Mouse (Mus musculus) CH12.LX (cell line): Measurements from ENCODE around the gene Plcz1. TPM values are rescaled to one million over a fixed set of nuclear protein-coding genes. Genes with fewer than 3 reads are reported as not detected.

Experiments used
- DNase-seq: peaks from one replicate; pipeline ENCODE4 v3.0.0-alpha.2; 2013; ENCODE audit errors: extremely low read depth
- H3K27ac ChIP-seq: 2 replicates; pipeline ENCODE4 v1.5.1; 2012; ENCODE audit warnings: low read depth, mild to moderate bottlenecking, control low read depth, moderate library complexity; ENCODE audit not compliant: insufficient read depth
- H3K27me3 ChIP-seq: replicated peaks from 2 replicates; pipeline ENCODE3; 2012; ENCODE audit warnings: inconsistent platforms
- H3K36me3 ChIP-seq, 2 experiments: replicated peaks in 1 of 2; 2 replicates each; pipeline versions ENCODE3 to v1.6.1; 2012; ENCODE audit warnings: inconsistent platforms in 1 of 2, low read length in 1 of 2, mild to moderate bottlenecking in 1 of 2, mixed read lengths in 1 of 2, moderate library complexity in 1 of 2; ENCODE audit not compliant: control insufficient read depth in 1 of 2, insufficient read depth in 1 of 2
- H3K4me1 ChIP-seq, 2 experiments: 2 replicates each; pipeline ENCODE4 v1.6.1; 2012; ENCODE audit warnings: inconsistent platforms in 1 of 2, moderate library complexity in 1 of 2; ENCODE audit not compliant: insufficient read depth in 2 of 2, control insufficient read depth in 1 of 2
- H3K4me2 ChIP-seq: 2 replicates; pipeline ENCODE4 v1.6.1; 2012; ENCODE audit warnings: low read depth, mild to moderate bottlenecking, control low read depth; ENCODE audit not compliant: poor library complexity, insufficient read depth, severe bottlenecking
- H3K4me3 ChIP-seq, 3 experiments: fragments of 150-350 bp in 1 of 3; sonication (generic) in 1 of 3; replicated peaks in 1 of 3; 2 replicates each; pipeline versions ENCODE3 to v1.5.1; 2011 to 2012; ENCODE audit warnings: low read depth in 2 of 3, low read length in 2 of 3, mild to moderate bottlenecking in 2 of 3, moderate library complexity in 2 of 3, control low read depth in 1 of 3, improper control_type of control experiment in 1 of 3, inconsistent platforms in 1 of 3, mixed read lengths in 1 of 3; ENCODE audit not compliant: poor library complexity in 1 of 3
- H3K79me2 ChIP-seq: replicated peaks from 2 replicates; pipeline ENCODE4 v1.6.1; 2012; ENCODE audit warnings: mild to moderate bottlenecking, moderate library complexity; ENCODE audit not compliant: control insufficient read depth, poor library complexity, insufficient read depth, severe bottlenecking; ENCODE audit errors: extremely low read depth
- H3K9ac ChIP-seq: 2 replicates; pipeline ENCODE4 v1.6.1; 2012; ENCODE audit warnings: low read depth, mild to moderate bottlenecking, control low read depth, moderate library complexity; ENCODE audit not compliant: insufficient read depth
- H3K9me3 ChIP-seq: replicated peaks from 2 replicates; pipeline ENCODE3; 2012; ENCODE audit warnings: low read length, inconsistent platforms, mixed read lengths
- BHLHE40 ChIP-seq: IDR thresholded peaks from 2 replicates; pipeline ENCODE4 v1.6.1; 2011; ENCODE audit warnings: mild to moderate bottlenecking, low read depth, low read length, improper control_type of control experiment
- E2F4 ChIP-seq: IDR thresholded peaks from 2 replicates; pipeline ENCODE4 v1.6.1; 2011; ENCODE audit warnings: low read depth, low read length, improper control_type of control experiment; ENCODE audit not compliant: insufficient replicate concordance
- ELF1 ChIP-seq: IDR thresholded peaks from 2 replicates; pipeline ENCODE4 v1.6.1; 2014; ENCODE audit warnings: low read depth, mild to moderate bottlenecking, inconsistent platforms, low read length, improper control_type of control experiment
- ETS1 ChIP-seq: conservative IDR thresholded peaks from 2 replicates; pipeline ENCODE4 v1.6.1; 2012; ENCODE audit warnings: low read depth, mild to moderate bottlenecking, inconsistent platforms, low read length, improper control_type of control experiment, moderate library complexity
- JUN ChIP-seq: IDR thresholded peaks from 2 replicates; pipeline ENCODE4 v1.6.1; 2011; ENCODE audit warnings: low read depth, mild to moderate bottlenecking, low read length, improper control_type of control experiment, moderate library complexity; ENCODE audit not compliant: insufficient read depth
- JUND ChIP-seq: conservative IDR thresholded peaks from 2 replicates; pipeline ENCODE4 v1.6.1; 2011; ENCODE audit warnings: low read depth, low read length, improper control_type of control experiment
- MEF2A ChIP-seq: IDR thresholded peaks from 2 replicates; pipeline ENCODE4 v1.6.1; 2014; ENCODE audit warnings: low read depth, mild to moderate bottlenecking, inconsistent platforms, low read length, improper control_type of control experiment, borderline replicate concordance
- NRF1 ChIP-seq: IDR thresholded peaks from 2 replicates; pipeline ENCODE4 v1.6.1; 2014; ENCODE audit warnings: low read depth, mild to moderate bottlenecking, inconsistent platforms, low read length, improper control_type of control experiment, moderate library complexity
- PAX5 ChIP-seq: IDR thresholded peaks from 2 replicates; pipeline ENCODE4 v1.6.1; 2012; ENCODE audit warnings: low read length, inconsistent platforms, mixed read lengths
- POLR2A ChIP-seq: IDR thresholded peaks from 2 replicates; pipeline ENCODE4 v1.6.1; 2011; ENCODE audit warnings: low read depth, mild to moderate bottlenecking, improper control_type of control experiment, low read length
- RAD21 ChIP-seq: IDR thresholded peaks from 2 replicates; pipeline ENCODE4 v1.6.1; 2011; ENCODE audit warnings: low read depth, mild to moderate bottlenecking, low read length, improper control_type of control experiment, moderate library complexity
- RCOR1 ChIP-seq: conservative IDR thresholded peaks from 2 replicates; pipeline ENCODE4 v1.6.1; 2012; ENCODE audit warnings: low read depth, mild to moderate bottlenecking, inconsistent platforms, low read length, improper control_type of control experiment
- SIN3A ChIP-seq: IDR thresholded peaks from 2 replicates; pipeline ENCODE4 v1.6.1; 2012; ENCODE audit warnings: low read length, improper control_type of control experiment, inconsistent platforms
- SMC3 ChIP-seq: IDR thresholded peaks from 2 replicates; pipeline ENCODE4 v1.6.1; 2011; ENCODE audit warnings: low read depth, low read length, improper control_type of control experiment
- TBP ChIP-seq: conservative IDR thresholded peaks from 2 replicates; pipeline ENCODE4 v1.6.1; 2011; ENCODE audit warnings: low read depth, low read length, improper control_type of control experiment
- TCF12 ChIP-seq: IDR thresholded peaks from 2 replicates; pipeline ENCODE4 v1.6.1; 2014; ENCODE audit warnings: low read depth, mild to moderate bottlenecking, inconsistent platforms, low read length, improper control_type of control experiment
- UBTF ChIP-seq: IDR thresholded peaks from 2 replicates; pipeline ENCODE4 v1.6.1; 2012; ENCODE audit warnings: low read depth, mild to moderate bottlenecking, inconsistent platforms, low read length, improper control_type of control experiment, moderate library complexity
- USF2 ChIP-seq: conservative IDR thresholded peaks from 2 replicates; pipeline ENCODE4 v1.6.1; 2011; ENCODE audit warnings: low read depth, low read length, improper control_type of control experiment
- ZC3H11A ChIP-seq: IDR thresholded peaks from 2 replicates; pipeline ENCODE4 v1.6.1; 2012; ENCODE audit warnings: low read depth, mild to moderate bottlenecking, inconsistent platforms, low read length, improper control_type of control experiment
- ZMIZ1 ChIP-seq: IDR thresholded peaks from 2 replicates; pipeline ENCODE4 v1.6.1; 2012; ENCODE audit warnings: low read depth, mild to moderate bottlenecking, inconsistent platforms, low read length, improper control_type of control experiment
- ZNF384 ChIP-seq: IDR thresholded peaks from 2 replicates; pipeline ENCODE4 v1.6.1; 2012; ENCODE audit warnings: low read depth, low read length, improper control_type of control experiment, inconsistent platforms
- dilution Hi-C: fragments of 300-500 bp; cut with MboI; formaldehyde crosslinking; loops from 2 replicates; pipeline ENCODE4 v1.14.3; 2020; ENCODE audit warnings: low sequenced_read_pairs; ENCODE audit not compliant: extremely low pct_unique_long_range_greater_than_20kb, extremely low pct_ligation_motif_present
- in situ Hi-C: fragments of 300-500 bp; cut with MboI; formaldehyde crosslinking; loops from 3 replicates; pipeline ENCODE4 v1.14.3; 2019; ENCODE audit warnings: low sequenced_read_pairs, low pct_ligation_motif_present, low pct_unique_long_range_greater_than_20kb, mixed read lengths
- polyA plus RNA-seq: library from polyadenylated mRNA; unstranded; fragments of >175 nt; gene quantifications from 2 replicates; pipeline ENCODE4 v1.2.1, GENCODE M21; 2012; ENCODE audit warnings: low read depth; ENCODE audit not compliant: insufficient read length
- total RNA-seq, 2 experiments: library from RNA; depleted of rRNA; stranded (reverse); fragments of 300-350 nt in 1 of 2; fragments of >200 nt in 1 of 2; gene quantifications; 2 replicates each; pipeline ENCODE4 v1.2.3; 2012 to 2014

Plcz1 gene
- total and polyA plus RNA-seq, 3 experiments = not detected

DNA sequence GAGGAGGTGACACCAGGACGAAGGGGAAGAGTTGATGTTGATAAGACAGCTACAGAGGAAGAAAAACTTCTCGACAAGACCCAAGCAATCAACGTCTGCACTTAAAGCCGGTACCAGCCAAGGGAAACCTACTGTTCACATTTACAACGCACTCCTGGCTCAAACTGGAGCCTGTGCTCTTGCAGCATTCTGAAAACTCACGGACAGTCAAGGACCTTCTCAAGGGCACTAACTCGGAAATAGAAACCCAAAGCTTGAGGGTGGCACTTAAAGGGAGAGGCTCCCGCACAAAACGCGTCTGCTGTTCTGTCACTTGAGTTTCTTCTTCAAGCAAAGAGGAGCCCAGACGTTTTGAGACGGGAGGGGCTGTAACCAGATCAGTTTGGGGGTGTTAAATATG, 87.7 kb downstream of the Plcz1 start:
- Histone ChIP-seq H3K79me2 (no peaks in the 10 kb centered on the region), H3K4me3 (no peak overlapping the region), H3K4me1 (no peaks in the 10 kb centered on the region), H3K4me2 (no peak overlapping the region), H3K27ac (no peak overlapping the region), H3K36me3 (no peaks in the 10 kb centered on the region), H3K27me3 (no peaks in the 10 kb centered on the region), H3K9ac (no peak overlapping the region), H3K9me3 (peaks cover 52% of the 10 kb centered on the region)
- no peak for TF ChIP-seq SMC3
- TF ChIP-seq ZNF384 = no peak
- no peak for TF ChIP-seq POLR2A
- TF ChIP-seq PAX5 = no peak
- TF ChIP-seq ELF1 = no peak
- TF ChIP-seq RCOR1 = no peak
- no peak for TF ChIP-seq RAD21
- no peak for TF ChIP-seq MEF2A
- TF ChIP-seq JUN = no peak
- TF ChIP-seq NRF1 = no peak
- TF ChIP-seq BHLHE40 = no peak
- TF ChIP-seq TCF12 = no peak
- TF ChIP-seq ZMIZ1 = no peak
- no peak for TF ChIP-seq JUND
- in situ Hi-C loops = no loop called here
- dilution Hi-C loops = no loop called here
- DNase-seq = no peak

DNA sequence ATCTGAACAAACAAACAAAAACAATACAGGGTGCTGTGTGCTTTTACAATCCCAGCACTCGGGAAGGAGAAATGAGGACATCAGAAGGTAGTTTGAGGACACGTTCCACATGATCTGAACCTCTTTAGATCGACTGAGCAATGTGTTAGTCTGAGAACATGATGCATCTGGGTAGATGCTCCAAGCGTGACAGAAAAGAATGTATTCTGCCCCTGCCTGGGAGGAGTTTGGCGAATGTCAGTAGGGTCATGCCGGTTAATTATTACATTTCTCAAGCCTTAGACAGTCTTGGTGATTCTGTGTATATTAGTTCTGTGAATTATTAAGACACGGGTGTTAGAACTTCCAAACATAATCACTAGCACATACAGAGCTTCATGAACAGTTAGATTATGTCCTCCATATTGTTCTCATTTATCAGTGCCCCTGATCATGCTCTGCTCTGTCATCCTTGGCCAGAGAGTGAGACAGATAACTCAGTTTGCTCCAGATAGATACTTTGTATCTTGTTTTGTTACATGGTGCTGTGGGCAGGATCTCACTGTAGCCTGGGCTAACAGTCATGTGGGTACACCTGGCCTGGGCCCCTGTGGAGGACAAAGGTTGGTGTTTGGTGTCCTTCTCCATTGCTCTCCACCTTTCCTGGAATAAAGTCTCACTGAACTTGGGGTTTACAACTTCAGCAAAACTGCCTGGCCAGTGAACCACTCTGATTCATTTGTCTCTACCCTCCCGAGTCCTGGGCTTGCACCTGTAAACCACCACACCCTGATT, 94.0 kb downstream of the Plcz1 start:
- Histone ChIP-seq H3K79me2 (no peaks in the 10 kb centered on the region), H3K4me2 (no peak overlapping the region), H3K27ac (no peak overlapping the region), H3K4me3 (no peak overlapping the region), H3K27me3 (no peaks in the 10 kb centered on the region), H3K9me3 (peaks cover 48% of the 10 kb centered on the region), H3K36me3 (no peaks in the 10 kb centered on the region), H3K9ac (no peak overlapping the region), H3K4me1 (no peaks in the 10 kb centered on the region)
- dilution Hi-C loops (no loop called here), in situ Hi-C loops (no loop called here)
- no peak for DNase-seq
- no peak for TF ChIP-seq RAD21
- TF ChIP-seq ETS1 = no peak
- TF ChIP-seq ELF1 = no peak
- no peak for TF ChIP-seq E2F4
- TF ChIP-seq TCF12 = no peak
- no peak for TF ChIP-seq RCOR1
- TF ChIP-seq TBP = no peak
- TF ChIP-seq SMC3 = no peak
- no peak for TF ChIP-seq ZC3H11A
- TF ChIP-seq SIN3A = no peak
- no peak for TF ChIP-seq UBTF
- TF ChIP-seq USF2 = no peak

Other genes with a start within 250 kb of the Plcz1 start
- gene Capza3, start 205 bp downstream of the Plcz1 start, total RNA-seq (2012; rRNA removed) = not detected in 2 replicates
- gene Capza3, start 205 bp downstream of the Plcz1 start, total RNA-seq (2014; rRNA removed) = not detected in 2 replicates
- not detected in 2 replicates for gene Capza3, start 205 bp downstream of the Plcz1 start, polyA plus RNA-seq